Mouse (Mus musculus): ENCODE measurements around the gene Clock. TPM values are rescaled to one million over a fixed set of nuclear protein-coding genes. Genes with fewer than 3 reads are reported as not detected.

Gene Clock
- polyA plus RNA-seq, 1 experiment from 2014 or later, result 13.2 TPM

DNA sequence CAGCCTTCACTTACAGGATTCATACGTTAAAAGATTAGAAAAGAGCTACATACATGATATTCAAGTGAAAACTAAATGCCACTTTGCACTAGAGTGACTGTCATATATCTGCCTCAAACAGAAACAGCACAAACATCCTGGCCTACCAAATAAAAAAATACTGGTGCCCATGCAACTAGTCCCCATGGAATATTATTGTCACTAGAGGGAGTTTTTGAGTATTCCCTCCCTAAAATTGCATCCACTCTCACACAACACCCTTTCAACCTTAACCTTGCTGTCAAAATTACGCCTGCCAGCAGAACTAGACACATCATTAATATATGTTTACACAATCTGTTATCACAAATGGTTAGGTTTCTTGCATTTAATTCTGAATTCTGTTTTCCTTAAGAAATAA lies 2.6 kb downstream of the Clock start:
- 93% methylated on average over 2 of the region's 2 CpGs for WGBS
- H3K4me2 ChIP-seq (ENCODE audit: low read depth, low read length), result no peak overlapping the region

DNA sequence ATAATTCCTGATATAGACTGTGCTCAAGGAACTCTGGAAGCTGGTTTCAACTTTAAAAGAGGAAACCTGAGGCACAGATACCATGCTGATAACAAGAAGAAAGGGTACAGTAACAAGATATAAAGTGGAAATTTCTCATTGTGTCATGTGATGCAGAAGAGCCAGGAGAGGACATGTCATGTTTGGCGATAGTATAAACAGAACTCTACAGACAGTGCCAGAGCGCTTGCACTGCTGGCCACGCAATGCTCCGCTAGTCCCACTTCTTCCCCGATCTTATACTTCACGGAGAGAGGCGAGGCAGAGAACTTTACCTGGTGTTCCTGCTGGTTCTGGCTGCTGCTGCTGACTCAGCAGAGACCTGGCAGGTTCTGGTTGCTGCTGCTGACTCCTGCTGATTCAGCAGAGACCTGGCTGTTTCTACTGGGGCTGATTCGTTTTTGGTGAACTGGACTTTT lies 15.3 kb downstream of the Clock start:
- H3K27me3 ChIP-seq (replicated peaks; ENCODE audit: control insufficient read depth, insufficient read depth, low read length), result no peaks in the 10 kb centered on the region
- 75% methylated on average over 8 of the region's 8 CpGs for WGBS
- ATAC-seq (ENCODE audit: low read depth) (no peak), DNase-seq (ENCODE audit: low spot score) (no peak)
- H3K4me1 ChIP-seq (ENCODE audit: control insufficient read depth, insufficient read depth, low read length), result no peaks in the 10 kb centered on the region
- no peak overlapping the region for H3K27ac ChIP-seq (replicated peaks; ENCODE audit: low read depth, low read length)
- no peaks in the 10 kb centered on the region for H3K9me3 ChIP-seq (ENCODE audit: control insufficient read depth, low read length)
- H3K36me3 ChIP-seq (ENCODE audit: control insufficient read depth, insufficient read depth, low read length), result 0 out of 2 replicates have a peak, but pooled peaks cover 4% of the 10 kb centered on the region
- no peak overlapping the region for H3K9ac ChIP-seq (ENCODE audit: low read depth, low read length)
- no peak overlapping the region for H3K4me2 ChIP-seq (ENCODE audit: low read depth, low read length)
- H3K4me3 ChIP-seq (ENCODE audit: low read depth, low read length), result no peak overlapping the region

More for the DNA sequence above, 2.6 kb downstream of the Clock start:
- H3K27me3 ChIP-seq (replicated peaks; ENCODE audit: control insufficient read depth, insufficient read depth, low read length), result no peaks in the 10 kb centered on the region
- H3K36me3 ChIP-seq (ENCODE audit: control insufficient read depth, insufficient read depth, low read length), result 0 out of 2 replicates have a peak, but pooled peaks cover 3% of the 10 kb centered on the region
- no peak overlapping the region for H3K4me3 ChIP-seq (ENCODE audit: low read depth, low read length)
- H3K4me1 ChIP-seq (ENCODE audit: control insufficient read depth, insufficient read depth, low read length), result peaks cover 19% of the 10 kb centered on the region
- H3K9ac ChIP-seq (ENCODE audit: low read depth, low read length), result no peak overlapping the region
- ATAC-seq (ENCODE audit: low read depth) (no peak), DNase-seq (ENCODE audit: low spot score) (no peak)
- no peaks in the 10 kb centered on the region for H3K9me3 ChIP-seq (ENCODE audit: control insufficient read depth, low read length)
- H3K27ac ChIP-seq (replicated peaks; ENCODE audit: low read depth, low read length), result no peak overlapping the region

DNA sequence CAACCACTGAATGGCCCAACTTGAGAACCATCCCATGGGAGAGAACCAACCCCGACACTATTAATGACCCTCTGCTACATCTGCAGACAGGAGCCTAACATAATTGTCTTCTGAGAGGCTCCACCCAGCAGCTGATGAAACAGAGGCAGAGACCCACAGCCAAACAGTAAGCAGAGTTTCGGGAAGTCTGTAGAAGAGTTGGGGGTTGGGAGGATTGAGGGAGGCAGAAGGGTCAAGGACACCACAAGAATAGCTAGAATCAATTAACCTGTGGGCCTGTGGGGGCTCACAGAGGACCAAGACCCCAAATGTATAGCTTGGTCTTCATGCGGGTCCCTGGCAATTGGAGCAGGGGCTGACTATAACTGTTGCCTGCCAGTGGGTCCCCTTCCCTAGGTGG lies 16.3 kb downstream of the Clock start:
- H3K27ac ChIP-seq (replicated peaks; ENCODE audit: low read depth, low read length), result no peak overlapping the region
- WGBS, result 94% methylated on average over 3 of the region's 3 CpGs
- ATAC-seq (ENCODE audit: low read depth) (no peak), DNase-seq (ENCODE audit: low spot score) (no peak)
- H3K9ac ChIP-seq (ENCODE audit: low read depth, low read length), result no peak overlapping the region
- H3K27me3 ChIP-seq (replicated peaks; ENCODE audit: control insufficient read depth, insufficient read depth, low read length), result no peaks in the 10 kb centered on the region
- H3K4me1 ChIP-seq (ENCODE audit: control insufficient read depth, insufficient read depth, low read length), result no peaks in the 10 kb centered on the region
- no peak overlapping the region for H3K4me3 ChIP-seq (ENCODE audit: low read depth, low read length)
- H3K36me3 ChIP-seq (ENCODE audit: control insufficient read depth, insufficient read depth, low read length), result 0 out of 2 replicates have a peak, but pooled peaks cover 4% of the 10 kb centered on the region
- H3K4me2 ChIP-seq (ENCODE audit: low read depth, low read length), result no peak overlapping the region
- no peaks in the 10 kb centered on the region for H3K9me3 ChIP-seq (ENCODE audit: control insufficient read depth, low read length)

DNA sequence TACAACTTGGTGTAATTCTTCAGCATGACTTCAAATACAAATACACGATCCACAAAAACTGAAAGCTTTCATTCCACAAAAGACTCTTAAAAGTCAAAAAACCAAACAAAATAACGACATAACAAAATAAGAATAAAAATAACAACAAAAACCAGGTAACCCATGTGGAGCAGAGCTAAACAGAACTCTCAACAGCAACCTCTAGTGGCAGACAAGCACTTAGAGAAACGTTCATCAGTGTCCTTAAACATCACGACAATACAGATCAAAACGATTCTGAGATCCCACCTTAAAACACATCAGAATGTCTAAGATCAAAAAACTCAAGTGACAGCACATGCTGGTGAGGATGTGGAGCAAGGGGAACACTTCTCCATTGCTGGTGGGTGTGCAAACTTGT lies 17.5 kb downstream of the Clock start:
- Histone ChIP-seq H3K4me3 (ENCODE audit: low read depth, low read length) (no peak overlapping the region), H3K36me3 (ENCODE audit: control insufficient read depth, insufficient read depth, low read length) (0 out of 2 replicates have a peak, but pooled peaks cover 4% of the 10 kb centered on the region), H3K27ac (replicated peaks; ENCODE audit: low read depth, low read length) (no peak overlapping the region), H3K4me2 (ENCODE audit: low read depth, low read length) (no peak overlapping the region), H3K9me3 (ENCODE audit: control insufficient read depth, low read length) (no peaks in the 10 kb centered on the region), H3K27me3 (replicated peaks; ENCODE audit: control insufficient read depth, insufficient read depth, low read length) (no peaks in the 10 kb centered on the region), H3K4me1 (ENCODE audit: control insufficient read depth, insufficient read depth, low read length) (no peaks in the 10 kb centered on the region), H3K9ac (ENCODE audit: low read depth, low read length) (no peak overlapping the region)
- DNase-seq (ENCODE audit: low spot score) (no peak), ATAC-seq (ENCODE audit: low read depth) (no peak)
- 75% methylated on average over 5 of the region's 5 CpGs for WGBS

DNA sequence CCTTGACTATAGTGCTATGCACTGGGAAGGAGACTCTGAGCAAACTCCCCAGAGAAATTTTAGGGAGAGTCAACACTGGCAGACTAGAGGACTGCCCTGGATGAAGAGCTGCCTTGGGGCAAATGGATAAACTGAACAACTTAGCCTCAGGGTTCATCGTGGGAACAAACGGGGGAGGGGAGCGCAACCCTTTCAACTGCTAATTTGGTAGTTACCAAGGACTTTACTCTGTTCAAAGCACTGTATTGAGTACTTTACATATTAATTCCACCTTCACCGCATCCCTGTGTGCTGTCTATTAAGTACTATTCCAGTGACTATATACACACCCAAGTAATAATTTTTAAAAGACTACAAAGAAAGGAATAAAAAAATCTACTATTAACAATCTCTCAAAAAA lies 18.9 kb downstream of the Clock start:
- Histone ChIP-seq H3K27ac (replicated peaks; ENCODE audit: low read depth, low read length) (no peak overlapping the region), H3K4me1 (ENCODE audit: control insufficient read depth, insufficient read depth, low read length) (no peaks in the 10 kb centered on the region), H3K4me2 (ENCODE audit: low read depth, low read length) (no peak overlapping the region), H3K4me3 (ENCODE audit: low read depth, low read length) (no peak overlapping the region), H3K36me3 (ENCODE audit: control insufficient read depth, insufficient read depth, low read length) (0 out of 2 replicates have a peak, but pooled peaks cover 4% of the 10 kb centered on the region), H3K27me3 (replicated peaks; ENCODE audit: control insufficient read depth, insufficient read depth, low read length) (no peaks in the 10 kb centered on the region), H3K9ac (ENCODE audit: low read depth, low read length) (no peak overlapping the region), H3K9me3 (ENCODE audit: control insufficient read depth, low read length) (no peaks in the 10 kb centered on the region)
- WGBS, result 73% methylated on average over 4 of the region's 4 CpGs
- DNase-seq (ENCODE audit: low spot score), result no peak
- ATAC-seq (ENCODE audit: low read depth), result no peak

DNA sequence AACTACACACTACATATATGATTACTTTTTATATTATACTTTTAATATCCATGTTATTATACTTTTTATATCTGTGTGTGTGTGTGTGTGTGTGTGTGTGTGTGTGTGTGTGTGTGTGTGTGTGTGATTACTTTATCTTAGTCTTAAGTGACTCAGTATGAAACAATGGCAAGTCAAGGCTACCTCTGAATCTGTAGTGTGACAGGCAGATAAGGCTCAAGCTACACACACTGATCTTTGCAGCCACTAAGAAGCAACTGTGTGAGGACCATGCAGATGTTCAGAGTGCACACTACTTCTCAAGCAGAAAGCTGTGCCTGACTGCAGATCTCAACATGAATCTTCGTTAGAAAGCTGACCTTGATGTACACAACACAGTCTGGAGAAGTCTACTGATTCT lies 20.7 kb downstream of the Clock start:
- no peaks in the 10 kb centered on the region for H3K36me3 ChIP-seq (ENCODE audit: control insufficient read depth, insufficient read depth, low read length)
- DNase-seq (ENCODE audit: low spot score) (no peak), ATAC-seq (ENCODE audit: low read depth) (no peak)
- no peaks in the 10 kb centered on the region for H3K27me3 ChIP-seq (replicated peaks; ENCODE audit: control insufficient read depth, insufficient read depth, low read length)
- H3K27ac ChIP-seq (replicated peaks; ENCODE audit: low read depth, low read length), result no peak overlapping the region
- H3K9me3 ChIP-seq (ENCODE audit: control insufficient read depth, low read length), result no peaks in the 10 kb centered on the region
- no peak overlapping the region for H3K4me2 ChIP-seq (ENCODE audit: low read depth, low read length)
- H3K9ac ChIP-seq (ENCODE audit: low read depth, low read length), result no peak overlapping the region
- H3K4me3 ChIP-seq (ENCODE audit: low read depth, low read length), result no peak overlapping the region
- WGBS, result 95% methylated on average over 1 of the region's 1 CpGs
- H3K4me1 ChIP-seq (ENCODE audit: control insufficient read depth, insufficient read depth, low read length), result no peaks in the 10 kb centered on the region

DNA sequence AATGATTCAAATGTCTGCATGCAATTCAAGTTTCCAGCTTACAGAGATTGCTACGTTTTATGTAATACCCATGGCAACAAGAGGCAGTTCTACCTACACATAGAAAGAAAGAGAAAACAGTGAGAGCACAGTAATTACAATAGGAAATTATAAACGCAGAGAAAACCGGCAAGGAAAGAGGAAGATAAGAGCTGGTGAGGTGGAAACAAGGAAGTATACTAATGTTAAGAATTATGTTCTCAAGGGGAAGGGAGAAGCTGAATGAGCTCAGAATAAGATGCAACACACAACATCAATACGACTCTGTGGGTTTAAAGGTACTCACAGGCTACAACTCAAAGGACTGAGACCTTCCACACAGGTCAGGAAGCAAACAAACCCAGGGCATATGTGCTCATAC lies 29.6 kb downstream of the Clock start:
- Histone ChIP-seq H3K27me3 (replicated peaks; ENCODE audit: control insufficient read depth, insufficient read depth, low read length) (no peaks in the 10 kb centered on the region), H3K36me3 (ENCODE audit: control insufficient read depth, insufficient read depth, low read length) (no peaks in the 10 kb centered on the region), H3K27ac (replicated peaks; ENCODE audit: low read depth, low read length) (no peak overlapping the region), H3K4me2 (ENCODE audit: low read depth, low read length) (no peak overlapping the region), H3K4me3 (ENCODE audit: low read depth, low read length) (no peak overlapping the region), H3K9me3 (ENCODE audit: control insufficient read depth, low read length) (no peaks in the 10 kb centered on the region), H3K9ac (ENCODE audit: low read depth, low read length) (no peak overlapping the region), H3K4me1 (ENCODE audit: control insufficient read depth, insufficient read depth, low read length) (no peaks in the 10 kb centered on the region)
- no peak for ATAC-seq (ENCODE audit: low read depth)
- no peak for DNase-seq (ENCODE audit: low spot score)
- WGBS, result 87% methylated on average over 4 of the region's 4 CpGs

DNA sequence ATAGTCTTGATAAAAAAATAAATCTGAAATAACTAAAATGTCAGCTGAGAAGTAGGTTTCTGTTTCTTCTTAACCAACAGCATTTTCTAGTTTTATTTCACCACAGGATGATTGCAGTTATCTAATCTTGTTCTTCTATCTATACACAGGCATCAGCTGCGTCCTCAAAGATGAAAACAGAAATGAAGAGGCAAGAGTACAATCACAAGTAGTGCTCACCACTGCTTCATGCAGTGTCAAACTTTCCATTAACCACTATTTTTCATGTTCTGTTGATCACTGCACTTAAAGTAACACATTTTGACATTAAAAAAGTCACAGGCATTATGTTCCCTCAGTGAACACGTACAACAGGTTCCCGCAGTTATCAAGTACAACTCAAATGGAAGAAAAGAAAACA lies 53.6 kb downstream of the Clock start:
- DNase-seq (ENCODE audit: low spot score) (no peak), ATAC-seq (ENCODE audit: low read depth) (no peak)
- H3K36me3 ChIP-seq (ENCODE audit: control insufficient read depth, insufficient read depth, low read length), result peaks cover 26% of the 10 kb centered on the region; the same call in 1 of the 2 replicates
- H3K27me3 ChIP-seq (replicated peaks; ENCODE audit: control insufficient read depth, insufficient read depth, low read length), result no peaks in the 10 kb centered on the region
- no peak overlapping the region for H3K9ac ChIP-seq (ENCODE audit: low read depth, low read length)
- H3K4me1 ChIP-seq (ENCODE audit: control insufficient read depth, insufficient read depth, low read length), result no peaks in the 10 kb centered on the region
- H3K4me2 ChIP-seq (ENCODE audit: low read depth, low read length), result no peak overlapping the region
- H3K27ac ChIP-seq (replicated peaks; ENCODE audit: low read depth, low read length), result no peak overlapping the region
- 89% methylated on average over 3 of the region's 3 CpGs for WGBS
- no peaks in the 10 kb centered on the region for H3K9me3 ChIP-seq (ENCODE audit: control insufficient read depth, low read length)
- H3K4me3 ChIP-seq (ENCODE audit: low read depth, low read length), result no peak overlapping the region

DNA sequence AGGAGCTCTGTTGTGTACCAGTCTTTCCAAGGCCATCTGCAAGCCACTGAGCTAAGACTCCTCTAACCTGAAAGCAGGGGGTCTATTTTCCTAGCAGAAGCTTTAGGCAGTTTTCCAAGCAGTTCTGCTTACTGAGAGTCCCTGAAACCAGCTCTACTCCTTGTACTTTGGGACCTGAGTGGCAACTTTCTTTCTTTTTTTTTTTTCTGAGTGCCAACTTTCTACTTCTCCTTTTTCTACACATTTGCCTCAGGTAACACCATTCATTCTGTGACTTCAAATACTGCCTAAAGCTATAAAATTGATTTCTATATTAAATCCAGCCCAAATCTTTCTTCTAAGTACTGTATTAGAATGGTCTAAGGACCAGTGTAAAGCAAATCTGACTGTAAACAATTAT lies 58.1 kb downstream of the Clock start:
- Histone ChIP-seq H3K9me3 (ENCODE audit: control insufficient read depth, low read length) (no peaks in the 10 kb centered on the region), H3K27ac (replicated peaks; ENCODE audit: low read depth, low read length) (no peak overlapping the region), H3K4me2 (ENCODE audit: low read depth, low read length) (no peak overlapping the region), H3K4me3 (ENCODE audit: low read depth, low read length) (no peak overlapping the region), H3K4me1 (ENCODE audit: control insufficient read depth, insufficient read depth, low read length) (no peaks in the 10 kb centered on the region), H3K9ac (ENCODE audit: low read depth, low read length) (no peak overlapping the region), H3K36me3 (ENCODE audit: control insufficient read depth, insufficient read depth, low read length) (peaks cover 25% of the 10 kb centered on the region), H3K27me3 (replicated peaks; ENCODE audit: control insufficient read depth, insufficient read depth, low read length) (no peaks in the 10 kb centered on the region)
- ATAC-seq (ENCODE audit: low read depth) (no peak), DNase-seq (ENCODE audit: low spot score) (no peak)

All from embryonic facial prominence, embryonic 14.5 days (tissue).